Mouse (Mus musculus): ENCODE data around the gene Bst1.

DNA sequence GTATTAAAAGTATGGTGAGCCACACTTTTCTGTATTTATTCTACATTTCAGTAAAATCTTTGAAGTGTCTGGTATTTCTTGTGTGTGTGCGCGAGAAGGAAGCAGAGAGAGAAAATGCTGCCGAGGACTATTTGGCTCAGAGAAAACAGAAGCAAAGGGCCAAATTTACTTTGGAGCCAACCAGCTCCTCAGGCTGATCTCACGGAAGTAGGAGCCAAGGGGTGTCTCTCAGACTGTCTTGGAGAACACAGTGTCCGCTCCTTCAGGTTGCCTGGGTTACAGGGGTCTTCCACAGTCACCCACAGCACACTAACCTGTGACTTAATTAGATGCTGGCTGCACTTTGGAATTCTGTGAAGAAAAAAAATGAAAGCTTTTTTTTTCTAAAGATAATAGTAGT, 26.4 kb downstream of the Bst1 start:
- no peak for TF ChIP-seq CTCF (IDR thresholded peaks at IDR 0.05; ENCODE audit: low read depth)
- no peak for TF ChIP-seq EP300 (IDR thresholded peaks at IDR 0.05; ENCODE audit: low read depth)

Measured in liver, postnatal 0 days (tissue).